In genomic region chr11:83471766-83472165, GRCm38 (mm10) we compare ENCODE assay signal across 9 mouse cellular contexts. TPM values are rescaled to one million over a fixed set of nuclear protein-coding genes. Genes with fewer than 3 reads are reported as not detected.
DNase-seq lines count a peak whose midpoint lies in the region; ATAC-seq and TF ChIP-seq lines count a peak whose summit lies in the region.
"Had no signal": no experiment of that assay in that cellular context is flagged by ENCODE, and none has a peak within 500 bp of the region (broad histone marks: within the 10 kb centered on the region; RNA-seq: fewer than 3 reads in every experiment).

No protein-coding gene starts in this region.

- TF ChIP-seq EP300 in heart, postnatal 0 days (IDR thresholded peaks at IDR 0.05; ENCODE audit: low read depth), result no peak

- ATAC-seq in heart, postnatal 0 days (ENCODE audit: insufficient read depth, low read depth), result no peak
- ATAC-seq in hindbrain, postnatal 0 days, result no peak
- ATAC-seq in midbrain, embryonic 15.5 days (replicated peaks), result no peak
- no peak for ATAC-seq in CD4-positive, CD25-positive, alpha-beta regulatory T cell, adult 4 months

- no peak for DNase-seq in heart, postnatal 0 days (ENCODE audit: low spot score)
- DNase-seq in heart, adult 8-10 months (ENCODE audit: low spot score), result no peak
- no peak for DNase-seq in hindbrain, postnatal 0 days (ENCODE audit: low spot score)
- no peak for DNase-seq in thymus, adult 2 months
- no peak for DNase-seq in thymus, postnatal 10 days (ENCODE audit: low spot score in 2 of 2)

- TF ChIP-seq POLR2A in thymus, adult 2 months (IDR thresholded peaks at IDR 0.05; ENCODE audit: control insufficient read depth, extremely low read depth, insufficient read depth, low read length, poor library complexity), result no peak

- H3K4me2 ChIP-seq in heart, postnatal 0 days (ENCODE audit: low read depth, low read length), result peak overlapping the region; percentile 98; the same call in 1 of the 2 replicates
- H3K4me2 ChIP-seq in hindbrain, postnatal 0 days (ENCODE audit: low read depth, low read length), result peak overlapping the region; percentile 58
- peak overlapping the region; percentile 75 for H3K4me2 ChIP-seq in midbrain, embryonic 15.5 days

- no peak overlapping the region for H3K4me3 ChIP-seq in heart, postnatal 0 days (ENCODE audit: low read depth, low read length)
- H3K4me3 ChIP-seq in brown adipose tissue, adult 24 weeks (ENCODE audit: insufficient read depth, low read depth, low read length), result no peak overlapping the region
- peak overlapping the region; percentile 98; the same call in 1 of the 2 replicates for H3K4me3 ChIP-seq in hindbrain, postnatal 0 days (ENCODE audit: low read length)
- H3K4me3 ChIP-seq in midbrain, embryonic 15.5 days, result peak overlapping the region; percentile 98
- no peak overlapping the region for H3K4me3 ChIP-seq in thymus, adult 2 months (ENCODE audit: control insufficient read depth, insufficient read depth, low read length)

- 0 out of 2 replicates have a peak, but pooled peaks cover 3% of the 10 kb centered on the region for H3K36me3 ChIP-seq in heart, postnatal 0 days (replicated peaks; ENCODE audit: control insufficient read depth, insufficient read depth, low read length)
- no peaks in the 10 kb centered on the region; the same call in 1 of the 2 replicates for H3K36me3 ChIP-seq in hindbrain, postnatal 0 days (ENCODE audit: insufficient read depth, low read length)
- no peaks in the 10 kb centered on the region for H3K36me3 ChIP-seq in midbrain, embryonic 15.5 days (replicated peaks)
- H3K36me3 ChIP-seq in thymus, adult 2 months (ENCODE audit: control insufficient read depth, insufficient read depth, low read length), result no peaks in the 10 kb centered on the region

- 81% methylated on average over 2 of the region's 2 CpGs for WGBS in heart, postnatal 0 days
- WGBS in hindbrain, postnatal 0 days, result 94% methylated on average over 2 of the region's 2 CpGs
- WGBS in midbrain, embryonic 15.5 days, result 92% methylated on average over 2 of the region's 2 CpGs
- WGBS in thymus, adult 2 months, result 92% methylated on average over 2 of the region's 2 CpGs

- peaks cover 7% of the 10 kb centered on the region; the same call in 1 of the 2 replicates for H3K27me3 ChIP-seq in heart, postnatal 0 days (ENCODE audit: control insufficient read depth, insufficient read depth, low read length)
- no peaks in the 10 kb centered on the region for H3K27me3 ChIP-seq in hindbrain, postnatal 0 days (ENCODE audit: insufficient read depth, low read length)
- H3K27me3 ChIP-seq in midbrain, embryonic 15.5 days (replicated peaks), result peaks cover 7% of the 10 kb centered on the region; the same call in 1 of the 2 replicates
- H3K27me3 ChIP-seq in thymus, adult 2 months (ENCODE audit: control insufficient read depth, insufficient read depth, low read length), result no peaks in the 10 kb centered on the region

- no peak overlapping the region for H3K27ac ChIP-seq in heart, postnatal 0 days (ENCODE audit: low read depth)
- peak overlapping the region; percentile 92; the same call in 1 of the 2 replicates for H3K27ac ChIP-seq in brown adipose tissue, adult 24 weeks (replicated peaks; ENCODE audit: low read depth, low read length)
- H3K27ac ChIP-seq in hindbrain, postnatal 0 days, result no peak overlapping the region
- H3K27ac ChIP-seq in midbrain, embryonic 15.5 days, result no peak overlapping the region
- no peak overlapping the region for H3K27ac ChIP-seq in thymus, adult 2 months (ENCODE audit: control insufficient read depth, insufficient read depth, low read length)

- TF ChIP-seq CTCF in heart, postnatal 0 days (IDR thresholded peaks at IDR 0.05; ENCODE audit: low read depth), result no peak
- TF ChIP-seq CTCF in hindbrain, postnatal 0 days (IDR thresholded peaks at IDR 0.05; ENCODE audit: low read depth), result no peak
- TF ChIP-seq CTCF in thymus, adult 2 months (IDR thresholded peaks at IDR 0.05; ENCODE audit: borderline replicate concordance, control insufficient read depth, extremely low read depth, insufficient read depth, low read length, poor library complexity), result no peak

- no peaks in the 10 kb centered on the region for H3K9me3 ChIP-seq in heart, postnatal 0 days (replicated peaks; ENCODE audit: control insufficient read depth, low read length)
- H3K9me3 ChIP-seq in hindbrain, postnatal 0 days (ENCODE audit: low read length), result no peaks in the 10 kb centered on the region
- no peaks in the 10 kb centered on the region for H3K9me3 ChIP-seq in midbrain, embryonic 15.5 days

- peaks cover 15% of the 10 kb centered on the region for H3K4me1 ChIP-seq in heart, postnatal 0 days (ENCODE audit: control insufficient read depth, insufficient read depth)
- peaks cover 10% of the 10 kb centered on the region for H3K4me1 ChIP-seq in brown adipose tissue, adult 24 weeks (ENCODE audit: control insufficient read depth, insufficient read depth, insufficient read length, low read length)
- peaks cover 13% of the 10 kb centered on the region; the same call in 1 of the 2 replicates for H3K4me1 ChIP-seq in hindbrain, postnatal 0 days (ENCODE audit: insufficient read depth, low read length)
- peaks cover 27% of the 10 kb centered on the region for H3K4me1 ChIP-seq in midbrain, embryonic 15.5 days
- peaks cover 7% of the 10 kb centered on the region for H3K4me1 ChIP-seq in thymus, adult 2 months (replicated peaks; ENCODE audit: control insufficient read depth, insufficient read depth, low read length)

- no peak overlapping the region for H3K9ac ChIP-seq in heart, postnatal 0 days (replicated peaks; ENCODE audit: low read depth, low read length)
- no peak overlapping the region; the same call in 1 of the 2 replicates for H3K9ac ChIP-seq in hindbrain, postnatal 0 days (replicated peaks; ENCODE audit: low read length)
- H3K9ac ChIP-seq in midbrain, embryonic 15.5 days, result no peak overlapping the region

RNA-seq across cellular contexts. Expression of gene Taf15, which starts 1.1 kb away (rescaled TPM):
- 1.6 and 6.0 TPM in 2 replicates for total RNA-seq in heart, postnatal 0 days (2014; rRNA removed; ENCODE audit: low replicate concordance)
- 4.2 and 4.7 TPM in 2 replicates for polyA plus RNA-seq in heart, postnatal 0 days (2015; fragmentation: Nextera tagmentation; extraction: Ambion mirVana)
- 10 to 100 TPM; 35.5 to 42.1 (median 38.4) TPM for total RNA-seq in heart, adult 8-10 months (2022)
- 29.8 and 35.5 TPM in 2 replicates for polyA plus RNA-seq in brown adipose tissue, adult 24 weeks (2012; ENCODE audit: insufficient read depth, insufficient read length, missing spikeins)
- 14.4 and 22.3 TPM in 2 replicates for total RNA-seq in hindbrain, postnatal 0 days (2014; rRNA removed)
- 13.2 and 13.6 TPM in 2 replicates for polyA plus RNA-seq in hindbrain, postnatal 0 days (2015; fragmentation: Nextera tagmentation; extraction: Ambion mirVana)
- 12.2 and 12.6 TPM in 2 replicates for polyA plus RNA-seq in midbrain, embryonic 15.5 days (2015; fragmentation: Nextera tagmentation; extraction: Ambion mirVana)
- polyA plus RNA-seq in CD4-positive, CD25-positive, alpha-beta regulatory T cell, adult 4 months (2017; shearing (Covaris generic)), result 10 to 100 TPM; 20.6 to 22.0 TPM
- 17.1 and 20.0 TPM in 2 replicates for polyA plus RNA-seq in thymus, adult 2 months (2012; rRNA removed)

RNA-seq across cellular contexts. Expression of gene Mmp28, which starts 8.9 kb away (rescaled TPM):
- total RNA-seq in heart, postnatal 0 days (2014; rRNA removed; ENCODE audit: low replicate concordance), result 7.8 and 24.7 TPM in 2 replicates
- polyA plus RNA-seq in heart, postnatal 0 days (2015; fragmentation: Nextera tagmentation; extraction: Ambion mirVana), result 3.7 and 4.3 TPM in 2 replicates
- total RNA-seq in heart, adult 8-10 months (2022), result 1 to 10 TPM; 2.4 to 5.4 (median 3.6) TPM
- 5.4 and 6.6 TPM in 2 replicates for polyA plus RNA-seq in brown adipose tissue, adult 24 weeks (2012; ENCODE audit: insufficient read depth, insufficient read length, missing spikeins)
- total RNA-seq in hindbrain, postnatal 0 days (2014; rRNA removed), result 8.7 and 9.1 TPM in 2 replicates
- 2.4 and 2.6 TPM in 2 replicates for polyA plus RNA-seq in hindbrain, postnatal 0 days (2015; fragmentation: Nextera tagmentation; extraction: Ambion mirVana)
- 2.9 and 3.4 TPM in 2 replicates for polyA plus RNA-seq in midbrain, embryonic 15.5 days (2015; fragmentation: Nextera tagmentation; extraction: Ambion mirVana)
- not detected for polyA plus RNA-seq in CD4-positive, CD25-positive, alpha-beta regulatory T cell, adult 4 months (2017; shearing (Covaris generic))
- 6.0 and 8.2 TPM in 2 replicates for polyA plus RNA-seq in thymus, adult 2 months (2012; rRNA removed)
- total RNA-seq: monocyte, adult 5-6 weeks had no signal

RNA-seq across cellular contexts. Expression of gene 1700020L24Rik, which starts 34.3 kb away (rescaled TPM):
- 4.2 TPM in 1 of 2 replicates, not detected in the other for total RNA-seq in heart, postnatal 0 days (2014; rRNA removed; ENCODE audit: low replicate concordance)
- polyA plus RNA-seq in heart, postnatal 0 days (2015; fragmentation: Nextera tagmentation; extraction: Ambion mirVana), result 0.81 and 1.1 TPM in 2 replicates
- not detected for total RNA-seq in heart, adult 8-10 months (2022)
- polyA plus RNA-seq in brown adipose tissue, adult 24 weeks (2012; ENCODE audit: insufficient read depth, insufficient read length, missing spikeins), result 2.9 TPM in 1 of 2 replicates, not detected in the other
- total RNA-seq in hindbrain, postnatal 0 days (2014; rRNA removed), result 0.37 and 4.8 TPM in 2 replicates
- 0.65 and 1.4 TPM in 2 replicates for polyA plus RNA-seq in hindbrain, postnatal 0 days (2015; fragmentation: Nextera tagmentation; extraction: Ambion mirVana)
- 0.68 and 0.70 TPM in 2 replicates for polyA plus RNA-seq in midbrain, embryonic 15.5 days (2015; fragmentation: Nextera tagmentation; extraction: Ambion mirVana)
- polyA plus RNA-seq in CD4-positive, CD25-positive, alpha-beta regulatory T cell, adult 4 months (2017; shearing (Covaris generic)), result under 1 TPM in 1 of 2 experiments, not detected in 1; 0.85 TPM
- polyA plus RNA-seq in thymus, adult 2 months (2012; rRNA removed), result 1.9 and 2.0 TPM in 2 replicates

RNA-seq across cellular contexts. Expression of gene Gas2l2, which starts 42.5 kb away (rescaled TPM):
- total RNA-seq in heart, postnatal 0 days (2014; rRNA removed; ENCODE audit: low replicate concordance), result not detected in 2 replicates
- 0.15 TPM in 1 of 2 replicates, not detected in the other for polyA plus RNA-seq in heart, postnatal 0 days (2015; fragmentation: Nextera tagmentation; extraction: Ambion mirVana)
- total RNA-seq in heart, adult 8-10 months (2022), result not detected
- not detected in 2 replicates for polyA plus RNA-seq in brown adipose tissue, adult 24 weeks (2012; ENCODE audit: insufficient read depth, insufficient read length, missing spikeins)
- total RNA-seq in hindbrain, postnatal 0 days (2014; rRNA removed), result 0.14 and 1.0 TPM in 2 replicates
- polyA plus RNA-seq in hindbrain, postnatal 0 days (2015; fragmentation: Nextera tagmentation; extraction: Ambion mirVana), result 0.69 and 1.4 TPM in 2 replicates
- 0.36 and 0.54 TPM in 2 replicates for polyA plus RNA-seq in midbrain, embryonic 15.5 days (2015; fragmentation: Nextera tagmentation; extraction: Ambion mirVana)
- not detected for polyA plus RNA-seq in CD4-positive, CD25-positive, alpha-beta regulatory T cell, adult 4 months (2017; shearing (Covaris generic))
- 0.10 and 0.12 TPM in 2 replicates for polyA plus RNA-seq in thymus, adult 2 months (2012; rRNA removed)
- total RNA-seq: monocyte, adult 5-6 weeks had no signal

RNA-seq across cellular contexts. Expression of gene Heatr9, which starts 50.2 kb away (rescaled TPM):
- not detected in 2 replicates for total RNA-seq in heart, postnatal 0 days (2014; rRNA removed; ENCODE audit: low replicate concordance)
- polyA plus RNA-seq in heart, postnatal 0 days (2015; fragmentation: Nextera tagmentation; extraction: Ambion mirVana), result not detected in 2 replicates
- total RNA-seq in heart, adult 8-10 months (2022), result not detected
- not detected in 2 replicates for polyA plus RNA-seq in brown adipose tissue, adult 24 weeks (2012; ENCODE audit: insufficient read depth, insufficient read length, missing spikeins)
- not detected in 2 replicates for total RNA-seq in hindbrain, postnatal 0 days (2014; rRNA removed)
- not detected in 2 replicates for polyA plus RNA-seq in hindbrain, postnatal 0 days (2015; fragmentation: Nextera tagmentation; extraction: Ambion mirVana)
- polyA plus RNA-seq in midbrain, embryonic 15.5 days (2015; fragmentation: Nextera tagmentation; extraction: Ambion mirVana), result not detected in 2 replicates
- under 1 TPM; 0.54 to 0.62 TPM for polyA plus RNA-seq in CD4-positive, CD25-positive, alpha-beta regulatory T cell, adult 4 months (2017; shearing (Covaris generic))
- 0.20 TPM in 1 of 2 replicates, not detected in the other for polyA plus RNA-seq in thymus, adult 2 months (2012; rRNA removed)

Comparison
In these comparisons a context has a peak if more than half of its experiments do, and no peak if none do; other contexts are left out.
1. H3K4me3 ChIP-seq: peak in hindbrain, postnatal 0 days (single experiment) and midbrain, embryonic 15.5 days (single experiment); none in heart, postnatal 0 days (single experiment), brown adipose tissue, adult 24 weeks (single experiment) and thymus, adult 2 months (single experiment).
2. Peak in every context shown above with its lines, with median percentiles within 50 percentile points of each other: H3K4me2 ChIP-seq.